Mouse (Mus musculus) embryonic facial prominence, embryonic 11.5 days (tissue): ENCODE results near the gene Prkcq. TPM values are rescaled to one million over a fixed set of nuclear protein-coding genes. Genes with fewer than 3 reads are reported as not detected.

Experiments used
- ATAC-seq: fragments of 200-750 bp; cut with Nextera tagmentation; replicated peaks from 2 replicates; pipeline ENCODE4 v1.8.0; 2017; ENCODE audit warnings: low read depth; ENCODE audit not compliant: insufficient number of reproducible peaks, low FRiP score, low TSS enrichment
- DNase-seq: peaks from one replicate; pipeline ENCODE4 v3.0.0-alpha.2; 2015; ENCODE audit warnings: low spot score
- H3K27ac ChIP-seq: fragments of 300-500 bp; sonication (generic); replicated peaks from 2 replicates; pipeline ENCODE4 v1.5.1; 2014; ENCODE audit warnings: mild to moderate bottlenecking, low read depth, low read length, control low read depth
- H3K27me3 ChIP-seq: fragments of 300-500 bp; sonication (generic); 2 replicates; pipeline ENCODE4 v1.6.1; 2014; ENCODE audit warnings: mild to moderate bottlenecking, low read length, moderate library complexity, mixed read lengths; ENCODE audit not compliant: control insufficient read depth, insufficient read depth
- H3K36me3 ChIP-seq: fragments of 300-500 bp; sonication (generic); replicated peaks from 2 replicates; pipeline ENCODE4 v1.6.1; 2014; ENCODE audit warnings: low read depth, mild to moderate bottlenecking, low read length, moderate library complexity, mixed read lengths; ENCODE audit not compliant: control insufficient read depth, insufficient read depth
- H3K4me1 ChIP-seq: fragments of 300-500 bp; sonication (generic); 2 replicates; pipeline ENCODE4 v1.6.1; 2014; ENCODE audit warnings: low read length, mixed read lengths; ENCODE audit not compliant: control insufficient read depth, insufficient read depth
- H3K4me2 ChIP-seq: fragments of 300-500 bp; sonication (generic); 2 replicates; pipeline ENCODE4 v1.6.1; 2014; ENCODE audit warnings: low read depth, mild to moderate bottlenecking, control low read depth, low read length, moderate library complexity
- H3K4me3 ChIP-seq: fragments of 300-500 bp; sonication (generic); 2 replicates; pipeline ENCODE4 v1.5.1; 2014; ENCODE audit warnings: low read depth, low read length, control low read depth
- H3K9ac ChIP-seq: fragments of 300-500 bp; sonication (generic); replicated peaks from 2 replicates; pipeline ENCODE4 v1.6.1; 2014; ENCODE audit warnings: mild to moderate bottlenecking, control low read depth, low read length
- H3K9me3 ChIP-seq: fragments of 300-500 bp; sonication (generic); replicated peaks from 2 replicates; pipeline ENCODE4 v1.6.1; 2016; ENCODE audit warnings: mild to moderate bottlenecking, low read length, inconsistent platforms, mixed read lengths; ENCODE audit not compliant: control insufficient read depth
- WGBS: fragments of 180-500 bp; shearing (Covaris S2); extraction: QIAGEN DNeasy Blood & Tissue Kit; methylation state at CpG from one replicate; pipeline ENCODE4 v1.1.7; 2014; 5-methylcytosine and 5-hydroxymethylcytosine counted together
- polyA plus RNA-seq: library from polyadenylated mRNA; unstranded; fragments of >200 nt; fragmentation: Nextera tagmentation; extraction: Ambion mirVana; gene quantifications from 2 replicates; pipeline ENCODE4 v1.2.1, GENCODE M21; 2014

Gene Prkcq
- polyA plus RNA-seq, 1 experiment from 2014 or later, result 2.8 TPM

DNA sequence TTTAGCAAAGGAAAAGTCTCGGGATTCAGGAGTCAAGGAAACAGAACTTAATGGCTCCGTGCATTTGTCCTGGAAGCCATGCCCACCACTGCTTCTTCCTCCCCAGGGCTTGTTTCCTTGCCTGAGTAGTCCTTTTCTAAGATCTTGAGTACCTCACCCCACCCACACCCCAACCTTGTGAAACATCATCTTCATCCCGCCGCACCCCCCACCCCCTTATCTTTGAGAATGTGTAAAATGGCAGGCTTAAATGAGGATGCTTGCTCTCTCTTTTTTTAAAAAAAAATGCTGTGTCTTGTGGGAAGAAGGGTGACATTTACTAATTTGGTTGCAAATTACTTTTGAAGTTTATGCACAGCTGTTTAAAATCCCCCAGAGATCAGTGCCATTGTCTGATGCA, 1.6 kb downstream of the Prkcq start:
- Histone ChIP-seq H3K4me2 (no peak overlapping the region), H3K9me3 (no peaks in the 10 kb centered on the region), H3K27me3 (peaks cover 2% of the 10 kb centered on the region), H3K4me1 (peaks cover 2% of the 10 kb centered on the region; the same call in 1 of the 2 replicates), H3K9ac (no peak overlapping the region), H3K27ac (no peak overlapping the region), H3K36me3 (no peaks in the 10 kb centered on the region), H3K4me3 (no peak overlapping the region)
- 47% methylated on average over 4 of the region's 4 CpGs for WGBS
- DNase-seq (no peak), ATAC-seq (no peak)

DNA sequence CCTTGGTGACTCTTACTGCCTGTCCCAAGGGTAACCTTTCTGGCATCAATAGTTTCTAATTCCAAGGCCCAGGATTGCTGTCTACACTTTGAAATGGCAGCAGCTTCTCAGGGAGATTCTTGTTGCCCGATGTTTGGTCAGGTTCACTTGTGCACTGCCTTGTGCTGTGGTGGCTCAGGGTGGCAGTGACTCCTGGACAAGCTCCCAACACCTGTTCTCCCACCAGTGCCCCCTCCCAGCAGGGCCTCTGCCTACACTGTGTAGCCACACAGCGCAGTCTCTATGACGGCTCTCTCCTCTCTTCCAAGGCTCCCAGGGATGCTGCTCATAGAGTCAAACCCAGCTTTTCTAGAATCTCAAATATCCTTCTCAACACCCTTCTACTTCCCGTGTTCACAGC, 2.2 kb downstream of the Prkcq start:
- H3K27ac ChIP-seq, result no peak overlapping the region
- H3K36me3 ChIP-seq, result no peaks in the 10 kb centered on the region
- no peaks in the 10 kb centered on the region for H3K9me3 ChIP-seq
- H3K9ac ChIP-seq, result no peak overlapping the region
- 71% methylated on average over 4 of the region's 4 CpGs for WGBS
- H3K4me2 ChIP-seq, result no peak overlapping the region
- H3K27me3 ChIP-seq, result peaks cover 2% of the 10 kb centered on the region
- H3K4me3 ChIP-seq, result no peak overlapping the region
- no peak for ATAC-seq
- H3K4me1 ChIP-seq, result peaks cover 2% of the 10 kb centered on the region; the same call in 1 of the 2 replicates
- no peak for DNase-seq

DNA sequence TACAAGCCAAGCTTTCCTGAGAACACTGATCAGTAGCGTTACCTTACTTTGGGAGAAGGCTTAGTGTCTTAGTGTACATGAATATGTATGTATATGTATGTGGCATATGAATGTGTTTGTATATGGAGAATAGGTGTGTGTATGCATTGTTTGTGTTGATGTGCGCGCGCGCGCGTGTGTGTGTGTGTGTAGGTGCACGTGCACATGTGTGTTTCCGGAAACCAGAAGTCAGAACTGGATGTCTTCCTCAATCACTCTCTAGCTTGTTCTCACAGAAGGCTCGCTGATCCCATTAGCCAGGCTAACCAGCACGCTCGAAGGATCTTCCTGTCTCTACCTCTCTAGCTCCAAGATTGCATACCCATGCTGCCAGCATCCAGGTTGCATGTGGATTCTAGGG, 6.0 kb downstream of the Prkcq start:
- no peak for ATAC-seq
- Histone ChIP-seq H3K9ac (no peak overlapping the region), H3K9me3 (no peaks in the 10 kb centered on the region), H3K27ac (no peak overlapping the region), H3K4me3 (no peak overlapping the region), H3K27me3 (peaks cover 2% of the 10 kb centered on the region), H3K36me3 (no peaks in the 10 kb centered on the region), H3K4me1 (no peaks in the 10 kb centered on the region), H3K4me2 (no peak overlapping the region)
- WGBS, result 92% methylated on average over 12 of the region's 12 CpGs
- no peak for DNase-seq

DNA sequence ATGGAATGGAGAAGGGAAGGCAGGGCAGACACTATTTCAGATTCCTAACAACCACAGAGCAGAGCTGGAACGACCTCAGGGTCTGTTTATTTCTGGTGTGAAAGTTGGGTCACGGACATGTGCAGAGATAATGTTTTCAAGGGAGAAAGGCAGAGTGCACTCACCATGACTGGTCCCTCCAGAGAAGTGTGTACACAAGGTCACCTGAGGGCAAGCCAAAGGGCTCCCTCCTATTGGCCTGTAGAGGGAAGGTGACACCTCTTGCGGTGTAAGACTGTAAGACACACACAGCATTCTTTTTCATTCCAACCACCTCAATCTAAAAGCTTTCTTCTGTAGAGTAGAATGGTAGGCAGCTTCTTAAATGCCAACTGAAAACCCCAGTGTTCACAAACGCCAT, 9.6 kb downstream of the Prkcq start:
- Histone ChIP-seq H3K9ac (no peak overlapping the region), H3K27me3 (no peaks in the 10 kb centered on the region), H3K36me3 (no peaks in the 10 kb centered on the region), H3K4me2 (no peak overlapping the region), H3K4me1 (no peaks in the 10 kb centered on the region), H3K4me3 (no peak overlapping the region), H3K27ac (no peak overlapping the region), H3K9me3 (no peaks in the 10 kb centered on the region)
- WGBS, result 56% methylated on average over 4 of the region's 4 CpGs
- DNase-seq, result no peak
- no peak for ATAC-seq

DNA sequence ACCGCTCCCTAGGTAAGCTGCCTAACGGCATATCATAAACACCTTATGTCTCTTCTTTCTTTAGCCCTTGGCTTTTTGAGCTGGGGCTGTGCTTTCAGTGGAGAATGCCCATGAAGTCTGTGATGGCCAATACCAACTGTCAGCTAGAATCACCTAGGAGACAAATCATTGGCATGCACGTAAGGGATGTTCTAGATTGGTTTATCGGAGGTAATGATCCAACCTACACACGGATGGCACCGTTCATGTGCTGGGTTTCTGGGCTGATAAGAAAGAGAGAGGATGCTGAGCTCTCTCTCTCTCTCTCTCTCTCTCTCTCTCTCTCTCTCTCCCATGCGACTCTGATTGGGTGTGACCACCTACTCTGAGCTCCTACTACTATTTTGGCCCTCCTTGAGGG, 10.2 kb downstream of the Prkcq start:
- DNase-seq (no peak), ATAC-seq (no peak)
- no peak overlapping the region for H3K4me3 ChIP-seq
- H3K4me2 ChIP-seq, result no peak overlapping the region
- no peaks in the 10 kb centered on the region for H3K9me3 ChIP-seq
- no peak overlapping the region for H3K27ac ChIP-seq
- H3K36me3 ChIP-seq, result no peaks in the 10 kb centered on the region
- no peaks in the 10 kb centered on the region for H3K4me1 ChIP-seq
- 92% methylated on average over 7 of the region's 7 CpGs for WGBS
- H3K27me3 ChIP-seq, result no peaks in the 10 kb centered on the region
- H3K9ac ChIP-seq, result no peak overlapping the region

DNA sequence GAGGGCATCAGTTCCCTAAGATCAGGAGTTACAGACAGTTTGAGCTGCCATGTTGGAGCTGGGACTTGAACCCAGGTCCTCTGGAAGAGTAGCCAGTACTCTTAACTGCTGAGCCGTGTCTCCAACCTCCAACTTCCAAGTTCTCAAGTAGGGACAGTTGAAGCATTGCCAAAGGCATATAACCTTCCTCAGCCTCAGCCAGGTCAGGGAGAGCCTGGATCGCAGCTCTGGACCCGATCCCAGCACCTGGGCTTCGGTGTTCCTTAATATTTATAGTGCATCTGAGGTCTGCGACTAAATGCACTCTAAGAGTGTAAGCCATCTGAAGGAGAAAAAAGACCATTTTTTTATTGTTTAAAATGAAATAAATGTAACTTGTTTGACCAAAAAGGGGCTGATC, 12.1 kb downstream of the Prkcq start:
- H3K27me3 ChIP-seq, result no peaks in the 10 kb centered on the region
- no peak overlapping the region for H3K4me2 ChIP-seq
- no peak for ATAC-seq
- H3K36me3 ChIP-seq, result no peaks in the 10 kb centered on the region
- no peaks in the 10 kb centered on the region for H3K4me1 ChIP-seq
- WGBS, result 87% methylated on average over 5 of the region's 5 CpGs
- no peak overlapping the region for H3K9ac ChIP-seq
- no peak for DNase-seq
- no peak overlapping the region for H3K27ac ChIP-seq
- no peak overlapping the region for H3K4me3 ChIP-seq
- H3K9me3 ChIP-seq, result no peaks in the 10 kb centered on the region

DNA sequence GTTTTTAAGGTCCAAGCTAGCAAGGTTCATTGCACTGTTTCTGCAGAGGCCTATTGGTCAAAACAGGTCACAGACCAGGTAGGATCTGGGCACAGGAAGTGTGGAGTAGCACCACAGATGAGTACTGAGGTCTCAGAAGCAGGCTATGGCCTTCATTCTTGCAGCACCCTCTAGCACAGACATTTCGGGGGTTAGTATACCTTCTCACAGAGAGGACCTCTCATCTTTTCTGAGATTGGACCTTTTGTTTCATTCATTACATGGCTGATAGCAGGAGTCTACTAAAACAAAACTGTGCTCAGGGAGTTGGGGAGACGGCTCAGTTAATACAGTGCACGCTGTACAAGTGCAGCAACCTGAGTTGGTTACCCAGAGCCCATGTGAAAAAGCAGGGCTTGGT, 14.7 kb downstream of the Prkcq start:
- DNase-seq (no peak), ATAC-seq (no peak)
- no peaks in the 10 kb centered on the region for H3K27me3 ChIP-seq
- no peak overlapping the region for H3K4me3 ChIP-seq
- no peaks in the 10 kb centered on the region for H3K4me1 ChIP-seq
- H3K27ac ChIP-seq, result no peak overlapping the region
- no peak overlapping the region for H3K9ac ChIP-seq
- no peaks in the 10 kb centered on the region for H3K36me3 ChIP-seq
- 87% methylated on average over 3 of the region's 3 CpGs for WGBS
- no peaks in the 10 kb centered on the region for H3K9me3 ChIP-seq
- no peak overlapping the region for H3K4me2 ChIP-seq

DNA sequence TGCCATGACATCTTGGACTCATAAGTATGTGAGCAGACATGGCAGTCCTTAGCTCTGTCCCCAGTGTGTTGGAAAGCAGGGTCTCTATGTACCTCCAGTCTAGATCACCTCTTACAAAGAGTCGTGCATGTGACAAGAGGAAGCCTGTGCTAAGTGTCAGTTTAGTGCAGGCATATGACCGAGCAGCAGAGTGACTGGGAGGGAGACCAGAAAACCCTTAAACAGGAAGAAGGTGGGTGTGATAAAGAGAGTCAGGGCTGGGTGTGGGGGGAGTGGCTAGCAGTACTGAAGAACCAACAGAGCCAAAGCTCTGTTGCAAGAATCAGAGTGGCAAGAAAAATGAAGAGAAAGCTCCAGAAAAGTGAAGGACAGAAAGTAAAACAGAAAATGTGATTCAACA, 15.3 kb downstream of the Prkcq start:
- Histone ChIP-seq H3K9ac (no peak overlapping the region), H3K27ac (no peak overlapping the region), H3K36me3 (no peaks in the 10 kb centered on the region), H3K9me3 (no peaks in the 10 kb centered on the region), H3K27me3 (no peaks in the 10 kb centered on the region), H3K4me2 (no peak overlapping the region), H3K4me3 (no peak overlapping the region), H3K4me1 (no peaks in the 10 kb centered on the region)
- DNase-seq, result no peak
- WGBS, result 73% methylated on average over 2 of the region's 2 CpGs
- ATAC-seq, result no peak
